Mouse (Mus musculus): ENCODE results near the gene Inhbe. TPM values are rescaled to one million over a fixed set of nuclear protein-coding genes. Genes with fewer than 3 reads are reported as not detected.

The Inhbe gene
- polyA plus RNA-seq, 1 experiment from 2014 or later: 0.06 TPM

- Histone ChIP-seq H3K36me3 (ENCODE audit: poor library complexity, severe bottlenecking) (no peaks in the 10 kb centered on the region), H3K27me3 (peaks cover 70% of the 10 kb centered on the region), H3K4me3 (no peak overlapping the region), H3K27ac (no peak overlapping the region), H3K9ac (no peak overlapping the region), H3K4me1 (peaks cover 12% of the 10 kb centered on the region), H3K9me3 (replicated peaks) (no peaks in the 10 kb centered on the region), H3K4me2 (no peak overlapping the region)
- WGBS: 92% methylated on average over 7 of the region's 7 CpGs
- ATAC-seq: no peak
Observed at GRCm38 (mm10) chr10:127330212-127330611, 24.0 kb downstream of the Inhbe start.

- no peak overlapping the region for H3K9ac ChIP-seq
- peaks cover 12% of the 10 kb centered on the region for H3K4me1 ChIP-seq
- H3K27ac ChIP-seq: no peak overlapping the region
- H3K4me2 ChIP-seq: no peak overlapping the region
- 50% methylated on average over 18 of the region's 18 CpGs for WGBS
- peaks cover 96% of the 10 kb centered on the region for H3K27me3 ChIP-seq
- no peaks in the 10 kb centered on the region for H3K36me3 ChIP-seq (ENCODE audit: poor library complexity, severe bottlenecking)
- no peak overlapping the region for H3K4me3 ChIP-seq
- H3K9me3 ChIP-seq (replicated peaks): no peaks in the 10 kb centered on the region
- ATAC-seq: no peak
Observed at GRCm38 (mm10) chr10:127327461-127328145, 26.6 kb downstream of the Inhbe start.

GRCm38 (mm10) chr10:127326828-127327227 is 27.4 kb downstream of the Inhbe start:
- Histone ChIP-seq H3K4me2 (peak overlapping the region; percentile 58), H3K4me3 (peak overlapping the region; percentile 33), H3K4me1 (peaks cover 12% of the 10 kb centered on the region), H3K27ac (no peak overlapping the region), H3K9me3 (replicated peaks) (no peaks in the 10 kb centered on the region), H3K9ac (peak overlapping the region; percentile 45; the same call in 1 of the 2 replicates), H3K36me3 (ENCODE audit: poor library complexity, severe bottlenecking) (no peaks in the 10 kb centered on the region), H3K27me3 (peaks cover 99% of the 10 kb centered on the region)
- 6% methylated on average over 29 of the region's 29 CpGs for WGBS
- no peak for ATAC-seq

- Histone ChIP-seq H3K9me3 (replicated peaks) (no peaks in the 10 kb centered on the region), H3K4me3 (peak overlapping the region; percentile 33), H3K4me2 (peak overlapping the region; percentile 58), H3K4me1 (peaks cover 12% of the 10 kb centered on the region), H3K36me3 (ENCODE audit: poor library complexity, severe bottlenecking) (no peaks in the 10 kb centered on the region), H3K9ac (peak overlapping the region; percentile 45), H3K27ac (no peak overlapping the region), H3K27me3 (peaks cover 98% of the 10 kb centered on the region)
- ATAC-seq: no peak; the same call in 1 of the 2 replicates
- WGBS: 1% methylated on average over 54 of the region's 54 CpGs
Observed at GRCm38 (mm10) chr10:127326017-127326801, 28.0 kb downstream of the Inhbe start.

GRCm38 (mm10) chr10:127325454-127326016 is 28.7 kb downstream of the Inhbe start:
- 32% methylated on average over 14 of the region's 14 CpGs for WGBS
- no peaks in the 10 kb centered on the region for H3K36me3 ChIP-seq (ENCODE audit: poor library complexity, severe bottlenecking)
- H3K4me3 ChIP-seq: no peak overlapping the region
- no peak overlapping the region for H3K9ac ChIP-seq
- H3K4me2 ChIP-seq: peak overlapping the region; percentile 58; the same call in 1 of the 2 replicates
- peaks cover 12% of the 10 kb centered on the region for H3K4me1 ChIP-seq
- no peak for ATAC-seq
- H3K27ac ChIP-seq: no peak overlapping the region
- peaks cover 95% of the 10 kb centered on the region for H3K27me3 ChIP-seq
- no peaks in the 10 kb centered on the region for H3K9me3 ChIP-seq (replicated peaks)

- Histone ChIP-seq H3K36me3 (ENCODE audit: poor library complexity, severe bottlenecking) (no peaks in the 10 kb centered on the region), H3K4me2 (no peak overlapping the region), H3K9ac (no peak overlapping the region), H3K4me3 (no peak overlapping the region), H3K27me3 (peaks cover 84% of the 10 kb centered on the region), H3K4me1 (peaks cover 12% of the 10 kb centered on the region), H3K27ac (no peak overlapping the region), H3K9me3 (replicated peaks) (no peaks in the 10 kb centered on the region)
- WGBS: 15% methylated on average over 7 of the region's 7 CpGs
- ATAC-seq: no peak
Observed at GRCm38 (mm10) chr10:127324495-127324894, 29.7 kb downstream of the Inhbe start.

GRCm38 (mm10) chr10:127323131-127323855 is 30.9 kb downstream of the Inhbe start:
- Histone ChIP-seq H3K36me3 (ENCODE audit: poor library complexity, severe bottlenecking) (no peaks in the 10 kb centered on the region), H3K4me1 (peaks cover 12% of the 10 kb centered on the region), H3K27ac (no peak overlapping the region), H3K9ac (no peak overlapping the region), H3K27me3 (peaks cover 72% of the 10 kb centered on the region), H3K9me3 (replicated peaks) (no peaks in the 10 kb centered on the region), H3K4me2 (no peak overlapping the region), H3K4me3 (no peak overlapping the region)
- 81% methylated on average over 17 of the region's 17 CpGs for WGBS
- no peak for ATAC-seq

GRCm38 (mm10) chr10:127322669-127323068 is 31.5 kb downstream of the Inhbe start:
- H3K4me1 ChIP-seq: peaks cover 12% of the 10 kb centered on the region
- 87% methylated on average over 4 of the region's 4 CpGs for WGBS
- H3K27ac ChIP-seq: no peak overlapping the region
- H3K4me3 ChIP-seq: no peak overlapping the region
- peaks cover 70% of the 10 kb centered on the region for H3K27me3 ChIP-seq
- H3K36me3 ChIP-seq (ENCODE audit: poor library complexity, severe bottlenecking): no peaks in the 10 kb centered on the region
- ATAC-seq: no peak
- no peak overlapping the region for H3K9ac ChIP-seq
- no peaks in the 10 kb centered on the region for H3K9me3 ChIP-seq (replicated peaks)
- H3K4me2 ChIP-seq: no peak overlapping the region

GRCm38 (mm10) chr10:127322178-127322577 is 32.0 kb downstream of the Inhbe start:
- H3K4me3 ChIP-seq: no peak overlapping the region
- H3K36me3 ChIP-seq (ENCODE audit: poor library complexity, severe bottlenecking): no peaks in the 10 kb centered on the region
- H3K4me1 ChIP-seq: peaks cover 12% of the 10 kb centered on the region
- WGBS: 63% methylated on average over 13 of the region's 13 CpGs
- H3K27me3 ChIP-seq: peaks cover 65% of the 10 kb centered on the region
- H3K27ac ChIP-seq: no peak overlapping the region
- no peaks in the 10 kb centered on the region for H3K9me3 ChIP-seq (replicated peaks)
- H3K4me2 ChIP-seq: no peak overlapping the region
- no peak overlapping the region for H3K9ac ChIP-seq
- ATAC-seq: no peak

- WGBS: 82% methylated on average over 3 of the region's 3 CpGs
- ATAC-seq: no peak
Observed at GRCm38 (mm10) chr10:127321621-127322020, 32.6 kb downstream of the Inhbe start, which contains the start of gene Arhgap9. Gene Arhgap9, plus strand, starts transcription at chr10:127321964.

GRCm38 (mm10) chr10:127319969-127320368 is 34.2 kb downstream of the Inhbe start:
- Histone ChIP-seq H3K4me2 (no peak overlapping the region), H3K4me1 (no peaks in the 10 kb centered on the region), H3K27ac (no peak overlapping the region), H3K9ac (no peak overlapping the region), H3K27me3 (peaks cover 43% of the 10 kb centered on the region), H3K4me3 (no peak overlapping the region), H3K9me3 (replicated peaks) (no peaks in the 10 kb centered on the region), H3K36me3 (ENCODE audit: poor library complexity, severe bottlenecking) (no peaks in the 10 kb centered on the region)
- ATAC-seq: no peak
- WGBS: 91% methylated on average over 7 of the region's 7 CpGs

More at GRCm38 (mm10) chr10:127321621-127322020, 32.6 kb downstream of the Inhbe start, which contains the start of gene Arhgap9:
- H3K27ac ChIP-seq: no peak within 1 kb of the TSS
- H3K9me3 ChIP-seq (replicated peaks): no peaks in the 10 kb centered on the region
- H3K9ac ChIP-seq: no peak within 1 kb of the TSS
- no peak within 1 kb of the TSS for H3K4me3 ChIP-seq
- peaks cover 10% of the 10 kb centered on the region for H3K4me1 ChIP-seq
- H3K4me2 ChIP-seq: no peak within 1 kb of the TSS
- H3K36me3 ChIP-seq (ENCODE audit: poor library complexity, severe bottlenecking): no peaks in the 10 kb centered on the region
- peaks cover 59% of the 10 kb centered on the region for H3K27me3 ChIP-seq
